Mouse (Mus musculus) embryonic facial prominence, embryonic 11.5 days (tissue): ENCODE measurements around the gene Erbin. TPM values are rescaled to one million over a fixed set of nuclear protein-coding genes. Genes with fewer than 3 reads are reported as not detected.

Source experiments
- polyA plus RNA-seq: library from polyadenylated mRNA; unstranded; fragments of >200 nt; fragmentation: Nextera tagmentation; extraction: Ambion mirVana; gene quantifications from 2 replicates; pipeline ENCODE4 v1.2.1, GENCODE M21; 2014

The Erbin gene
- polyA plus RNA-seq, 1 experiment from 2014 or later = 36.8 TPM

Other genes starting within 250 kb of the Erbin start
- gene Srek1, start 145.9 kb downstream of the Erbin start, polyA plus RNA-seq = 94.1 and 102 TPM in 2 replicates
- gene Nln, start 189.1 kb upstream of the Erbin start, polyA plus RNA-seq = 24.3 and 25.2 TPM in 2 replicates
- gene Sgtb, start 189.2 kb upstream of the Erbin start, polyA plus RNA-seq = 13.5 and 13.8 TPM in 2 replicates